Mouse (Mus musculus): ENCODE data around the gene Hrg. TPM values are rescaled to one million over a fixed set of nuclear protein-coding genes. Genes with fewer than 3 reads are reported as not detected.
"Not testable (repeated sequence)": the region's sequence is repeated elsewhere in the genome, so short reads cannot be mapped to it uniquely, and the experiment has no call there.

The Hrg gene
- total RNA-seq (2017) = not detected in 2 replicates

GRCm38 (mm10) chr16:22950840-22951395 lies at the start of gene Hrg:
TSS of gene Hrg (plus strand) at chr16:22951072.
- ATAC-seq (ENCODE audit: extremely low read depth, insufficient number of reproducible peaks, low FRiP score, poor library complexity, severe bottlenecking) = no peak

- no peak for ATAC-seq (ENCODE audit: extremely low read depth, insufficient number of reproducible peaks, low FRiP score, poor library complexity, severe bottlenecking)
Observed at GRCm38 (mm10) chr16:22901326-22901725, 49.5 kb upstream of the Hrg start.

DNA sequence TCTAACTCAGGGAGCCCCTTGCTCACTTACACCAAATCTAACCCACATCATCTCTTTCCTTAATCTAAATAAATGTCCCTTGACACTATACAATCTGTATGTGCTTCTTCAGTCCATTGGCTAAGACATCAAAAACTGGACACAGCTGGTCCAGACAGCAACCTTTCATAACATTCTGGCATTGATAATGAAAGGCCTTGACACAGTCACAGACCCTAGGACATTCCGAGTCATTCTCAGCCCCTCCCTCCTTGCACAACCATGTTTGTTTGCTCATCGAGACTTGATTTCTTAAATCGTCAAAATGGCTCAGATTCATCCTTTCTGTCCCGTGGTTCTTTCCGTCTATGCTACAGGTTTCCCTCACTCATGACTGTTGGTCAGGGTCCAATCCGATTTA lies 41.6 kb upstream of the Hrg start:
- ATAC-seq (ENCODE audit: extremely low read depth, insufficient number of reproducible peaks, low FRiP score, poor library complexity, severe bottlenecking) = no peak

GRCm38 (mm10) chr16:22911986-22912385 lies 38.9 kb upstream of the Hrg start:
- no peak for ATAC-seq (ENCODE audit: extremely low read depth, insufficient number of reproducible peaks, low FRiP score, poor library complexity, severe bottlenecking)

DNA sequence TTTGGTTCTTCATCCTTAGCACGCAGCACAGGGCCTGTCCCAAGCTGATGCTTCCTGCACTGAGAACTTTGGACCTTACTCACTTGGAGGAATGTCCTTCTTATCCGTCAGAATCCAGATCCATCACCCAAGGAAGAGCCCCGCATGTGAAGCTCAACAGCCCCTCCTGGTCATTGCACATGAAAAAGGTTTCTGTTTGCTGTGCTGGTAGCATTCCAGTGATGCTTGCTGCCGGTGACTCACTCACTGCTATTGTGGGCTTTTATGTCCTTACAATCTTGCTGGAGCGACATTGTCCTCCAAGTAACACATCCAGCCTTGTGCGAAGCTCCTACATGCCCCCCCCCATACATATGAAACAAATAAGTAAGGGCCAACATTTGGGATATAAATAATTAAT lies 38.0 kb upstream of the Hrg start:
- no peak for ATAC-seq (ENCODE audit: extremely low read depth, insufficient number of reproducible peaks, low FRiP score, poor library complexity, severe bottlenecking)

DNA sequence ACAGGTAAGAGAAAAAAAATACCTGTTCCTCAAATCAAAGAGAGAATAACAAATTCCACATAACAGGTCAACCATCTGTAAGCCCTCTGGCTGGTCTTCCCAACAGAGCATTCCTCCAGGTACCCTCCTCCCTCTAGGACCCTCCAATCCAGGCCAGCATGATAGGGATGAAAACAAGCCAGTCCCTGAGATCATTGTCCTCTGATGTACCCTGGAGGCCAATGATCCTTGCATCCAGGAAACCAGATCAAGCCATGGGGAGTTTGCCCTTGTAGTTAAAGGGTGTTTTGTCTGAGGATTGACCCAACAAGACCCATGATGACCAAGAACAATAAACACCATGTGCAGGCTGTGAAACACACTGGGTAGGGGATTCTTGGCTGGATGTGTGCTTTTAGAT lies 36.6 kb upstream of the Hrg start:
- no peak for ATAC-seq (ENCODE audit: extremely low read depth, insufficient number of reproducible peaks, low FRiP score, poor library complexity, severe bottlenecking)

GRCm38 (mm10) chr16:22918034-22918433 lies 32.8 kb upstream of the Hrg start, which contains the start of gene Fetub:
TSS of gene Fetub (plus strand) at chr16:22918334.
- ATAC-seq (ENCODE audit: extremely low read depth, insufficient number of reproducible peaks, low FRiP score, poor library complexity, severe bottlenecking) = no peak

- ATAC-seq (ENCODE audit: extremely low read depth, insufficient number of reproducible peaks, low FRiP score, poor library complexity, severe bottlenecking) = no peak
Observed at GRCm38 (mm10) chr16:22918664-22919312, 32.1 kb upstream of the Hrg start.

DNA sequence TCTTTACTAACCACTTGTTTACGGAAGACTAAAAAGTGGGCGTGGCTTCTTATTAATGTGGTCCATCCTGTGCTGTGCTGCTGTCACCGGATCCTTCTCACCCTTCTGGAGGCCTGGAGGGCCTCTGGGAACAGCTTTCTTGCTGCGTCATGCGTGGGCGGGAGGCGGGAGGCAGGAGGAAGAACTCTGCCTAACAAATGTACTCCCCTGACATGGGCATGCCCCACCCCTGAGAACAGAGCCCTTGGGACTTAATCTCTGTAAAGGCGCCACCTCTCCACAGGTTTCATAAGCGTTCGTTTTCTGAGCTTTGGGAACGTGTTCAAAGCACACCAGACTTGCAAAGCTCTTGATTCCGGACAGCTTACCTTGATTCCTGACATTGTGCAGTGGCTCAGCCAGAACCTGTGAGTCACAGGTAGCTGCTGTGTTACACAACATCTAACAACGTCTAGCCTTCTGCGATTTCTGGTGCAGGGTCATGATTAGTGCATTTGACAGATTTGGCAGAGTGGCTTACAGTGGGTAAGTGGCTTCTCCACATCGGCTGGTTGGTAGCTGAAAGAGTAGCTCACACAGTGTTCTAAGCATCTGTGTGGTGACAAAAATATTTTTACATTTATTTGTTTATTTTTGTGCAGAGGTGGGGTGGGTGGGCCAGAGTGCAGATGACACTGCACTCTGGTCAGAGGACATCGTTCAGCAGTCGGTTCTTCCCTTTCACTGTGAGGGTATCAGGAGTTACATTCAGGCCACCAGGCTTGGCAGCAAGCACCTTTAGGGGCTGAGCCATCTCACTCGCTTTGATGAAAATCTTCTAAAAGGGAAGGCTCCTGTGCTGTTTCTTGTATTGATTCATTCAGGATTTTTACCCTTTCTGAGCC lies 30.7 kb upstream of the Hrg start:
- no peak for ATAC-seq (ENCODE audit: extremely low read depth, insufficient number of reproducible peaks, low FRiP score, poor library complexity, severe bottlenecking)

- no peak for ATAC-seq (ENCODE audit: extremely low read depth, insufficient number of reproducible peaks, low FRiP score, poor library complexity, severe bottlenecking)
Observed at GRCm38 (mm10) chr16:22921761-22922160, 29.1 kb upstream of the Hrg start.

DNA sequence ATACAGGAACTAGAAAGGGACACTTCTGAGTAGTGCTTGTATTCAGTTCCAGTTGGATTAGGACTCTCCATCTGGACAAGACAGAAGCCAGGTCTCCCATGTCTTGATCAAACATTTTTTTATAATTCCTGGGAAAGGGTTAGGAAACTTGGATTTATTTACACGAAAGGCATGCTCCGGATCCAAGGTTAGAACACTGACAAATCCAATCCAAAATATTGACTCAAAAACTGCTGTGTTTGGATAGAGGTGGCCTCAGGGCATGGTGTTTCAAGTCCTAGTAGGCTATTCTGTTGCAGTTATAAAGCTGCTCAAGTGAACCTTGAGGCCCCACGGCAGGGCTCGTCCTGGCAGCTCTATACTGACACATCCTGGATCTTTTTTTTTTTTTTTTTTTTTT lies 28.4 kb upstream of the Hrg start:
- ATAC-seq (ENCODE audit: extremely low read depth, insufficient number of reproducible peaks, low FRiP score, poor library complexity, severe bottlenecking) = no peak

GRCm38 (mm10) chr16:22929575-22929974 lies 21.3 kb upstream of the Hrg start:
- ATAC-seq (ENCODE audit: extremely low read depth, insufficient number of reproducible peaks, low FRiP score, poor library complexity, severe bottlenecking) = no peak

- ATAC-seq (ENCODE audit: extremely low read depth, insufficient number of reproducible peaks, low FRiP score, poor library complexity, severe bottlenecking) = no peak
Observed at GRCm38 (mm10) chr16:22931431-22932200, 19.3 kb upstream of the Hrg start.

DNA sequence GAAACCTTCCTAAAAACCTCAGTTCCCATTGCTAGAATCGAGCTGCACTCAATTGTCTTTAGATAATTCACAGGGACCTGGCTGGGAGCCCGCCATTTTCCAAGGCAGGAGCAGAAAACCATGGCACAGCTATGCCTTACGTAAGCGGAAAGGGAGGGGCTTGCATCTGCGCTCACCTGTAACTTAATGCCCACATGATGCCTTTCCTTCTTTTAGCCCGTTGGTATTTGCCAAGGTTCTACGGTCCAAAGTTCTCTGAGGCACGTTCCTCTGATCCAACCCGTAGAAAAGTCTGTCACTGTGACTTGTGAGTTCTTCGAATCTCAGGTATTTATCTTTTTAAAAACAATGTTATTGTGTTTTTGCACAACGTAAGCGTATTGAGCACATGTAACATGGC lies 13.2 kb upstream of the Hrg start:
- no peak for ATAC-seq (ENCODE audit: extremely low read depth, insufficient number of reproducible peaks, low FRiP score, poor library complexity, severe bottlenecking)

- ATAC-seq (ENCODE audit: extremely low read depth, insufficient number of reproducible peaks, low FRiP score, poor library complexity, severe bottlenecking) = no peak
Observed at GRCm38 (mm10) chr16:22938541-22938940, 12.3 kb upstream of the Hrg start.

GRCm38 (mm10) chr16:22939120-22939695 lies 11.7 kb upstream of the Hrg start:
- ATAC-seq (ENCODE audit: extremely low read depth, insufficient number of reproducible peaks, low FRiP score, poor library complexity, severe bottlenecking) = no peak

DNA sequence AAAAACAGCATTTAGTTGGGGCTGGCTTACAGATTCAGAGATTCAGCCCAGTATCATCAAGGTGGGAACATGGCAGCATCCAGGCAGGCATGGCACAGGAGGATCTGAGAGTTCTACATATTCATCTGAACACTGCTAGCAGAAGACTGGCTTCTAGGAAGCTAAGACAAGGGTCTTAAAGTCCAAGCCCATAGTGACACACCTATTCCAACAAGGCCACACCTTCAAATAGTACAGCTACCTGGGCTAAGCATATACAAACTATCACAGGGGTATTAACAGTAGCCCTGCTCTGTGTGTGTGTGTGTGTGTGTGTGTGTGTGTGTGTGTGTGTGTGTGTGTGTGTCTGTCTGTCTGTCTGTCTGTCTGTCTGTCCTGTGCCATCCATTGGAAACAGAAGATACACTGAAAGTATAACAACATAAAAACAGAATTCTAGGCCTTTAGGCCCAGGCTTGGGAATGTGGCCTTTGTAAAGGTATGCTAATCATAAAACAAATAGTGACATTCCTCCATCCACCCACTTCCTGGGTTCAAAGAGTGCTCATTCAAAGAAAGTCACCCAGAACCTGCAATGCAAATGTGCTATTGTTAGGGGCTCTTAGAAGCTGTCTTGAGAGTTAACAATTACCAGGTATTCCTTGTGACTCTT lies 8.9 kb upstream of the Hrg start:
- not testable (repeated sequence) for ATAC-seq (ENCODE audit: extremely low read depth, insufficient number of reproducible peaks, low FRiP score, poor library complexity, severe bottlenecking)

DNA sequence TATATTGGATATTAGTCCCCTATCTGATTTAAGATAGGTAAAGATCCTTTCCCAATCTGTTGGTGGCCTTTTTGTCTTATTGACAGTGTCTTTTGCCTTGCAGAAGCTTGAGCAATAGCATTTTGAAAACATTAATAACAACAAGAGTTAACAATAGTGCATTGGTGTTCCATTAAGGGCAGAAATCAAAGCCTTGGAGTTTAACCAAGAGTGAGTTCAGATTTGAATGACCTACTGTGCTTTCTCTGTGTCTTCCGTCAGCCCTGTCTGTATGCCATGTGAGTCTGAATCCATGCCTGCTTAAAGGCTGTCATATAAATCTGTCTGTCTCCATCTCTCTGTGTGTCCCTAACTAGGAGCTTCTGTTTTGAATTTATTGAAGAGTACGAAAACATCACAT lies 3.5 kb upstream of the Hrg start:
- no peak for ATAC-seq (ENCODE audit: extremely low read depth, insufficient number of reproducible peaks, low FRiP score, poor library complexity, severe bottlenecking)

GRCm38 (mm10) chr16:22953069-22953468 lies 2.2 kb downstream of the Hrg start:
- no peak for ATAC-seq (ENCODE audit: extremely low read depth, insufficient number of reproducible peaks, low FRiP score, poor library complexity, severe bottlenecking)
